Mouse (Mus musculus): ENCODE results near the gene Stom. TPM values are rescaled to one million over a fixed set of nuclear protein-coding genes. Genes with fewer than 3 reads are reported as not detected.

The Stom gene
- polyA plus RNA-seq, 1 experiment from 2014 or later = 62.7 TPM

DNA sequence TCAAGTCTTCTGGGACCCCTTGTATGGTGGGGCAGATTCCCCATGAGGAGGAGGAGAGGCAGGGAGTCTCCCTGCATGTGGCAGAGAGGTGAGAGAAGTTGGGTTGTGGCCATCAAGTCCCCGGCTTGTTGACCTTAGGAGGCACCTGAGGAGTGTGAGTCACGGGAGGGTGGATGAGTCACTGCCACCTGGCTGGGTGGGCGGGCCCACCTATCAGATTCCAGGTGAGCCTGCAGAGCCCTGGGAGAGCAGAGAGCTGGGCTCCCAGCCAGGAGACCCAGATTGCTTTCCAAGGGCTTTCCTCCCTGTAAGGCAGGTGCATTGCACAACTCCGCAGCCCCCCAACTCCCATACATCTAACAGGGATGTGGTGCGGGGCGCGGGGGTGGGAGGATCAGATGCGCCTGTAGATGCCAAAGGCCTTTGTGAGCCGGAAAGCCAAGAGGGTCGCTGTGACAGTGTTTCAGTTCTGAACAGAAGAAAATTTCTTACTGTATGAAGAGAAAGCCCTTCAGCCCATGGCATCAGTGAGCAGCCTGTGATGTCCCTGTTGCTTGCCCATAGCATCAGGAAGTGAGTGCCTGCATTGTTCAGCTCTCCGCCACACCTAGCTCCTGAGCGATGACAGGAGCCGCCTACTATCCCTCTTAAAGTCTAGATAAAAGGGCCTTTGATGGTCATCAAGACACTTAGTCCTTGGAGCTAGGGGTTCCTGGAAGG, 69.5 kb downstream of the Stom start:
- peaks cover 51% of the 10 kb centered on the region for H3K4me1 ChIP-seq (replicated peaks; ENCODE audit: control insufficient read depth, insufficient read depth, low read length)
- H3K36me3 ChIP-seq (ENCODE audit: control insufficient read depth, insufficient read depth, low read length) = no peaks in the 10 kb centered on the region
- H3K4me2 ChIP-seq (ENCODE audit: low read length) = 0 out of 2 replicates have a peak overlapping the region, but pooled peaks have one; percentile 2
- peak; percentile 73 for DNase-seq (ENCODE audit: low spot score)
- WGBS = 73% methylated on average over 13 of the region's 13 CpGs
- peak overlapping the region; percentile 67 for H3K27ac ChIP-seq (ENCODE audit: low read depth)
- H3K4me3 ChIP-seq (ENCODE audit: low read depth, low read length) = no peak overlapping the region
- no peaks in the 10 kb centered on the region for H3K27me3 ChIP-seq (replicated peaks; ENCODE audit: control insufficient read depth, insufficient read depth, low read length)
- no peaks in the 10 kb centered on the region for H3K9me3 ChIP-seq (ENCODE audit: control insufficient read depth, low read length)
- no peak overlapping the region for H3K9ac ChIP-seq (ENCODE audit: low read length)
- ATAC-seq (replicated peaks; ENCODE audit: low FRiP score, low TSS enrichment, low read depth) = peak; percentile 81

DNA sequence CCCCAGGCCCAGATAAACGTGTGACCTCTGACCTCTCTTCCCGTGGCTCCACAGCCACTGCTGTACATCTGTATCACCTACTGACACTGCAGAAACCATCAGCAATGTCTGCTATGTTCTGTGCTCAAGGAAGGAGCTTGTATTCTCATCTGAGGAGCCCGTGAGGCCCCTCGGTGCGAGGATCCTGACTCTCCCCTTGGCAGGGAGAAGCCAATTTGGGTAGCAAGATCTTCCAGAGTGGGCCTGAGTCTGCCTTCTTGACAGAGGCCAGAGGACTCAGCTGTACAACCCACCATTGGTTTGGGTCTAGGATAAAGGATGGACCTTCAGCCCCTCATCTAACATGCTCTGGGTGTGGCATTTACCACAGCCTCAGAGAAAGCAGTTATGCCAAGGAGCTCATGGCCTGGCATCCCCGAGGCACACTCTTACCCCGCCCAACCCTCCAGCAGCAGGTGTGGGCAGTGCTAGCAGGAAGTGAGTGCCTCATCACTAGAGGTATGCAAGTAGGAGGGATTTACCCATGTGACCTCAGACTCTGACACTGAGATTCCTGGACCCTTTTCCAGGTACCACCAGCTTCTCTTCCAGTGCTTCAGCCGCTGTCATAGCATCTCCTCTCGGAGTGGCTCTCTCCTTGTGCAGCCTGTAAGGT, 70.4 kb downstream of the Stom start:
- 0 out of 2 replicates have a peak, but pooled peaks have one; percentile 26 for ATAC-seq (replicated peaks; ENCODE audit: low FRiP score, low TSS enrichment, low read depth)

DNA sequence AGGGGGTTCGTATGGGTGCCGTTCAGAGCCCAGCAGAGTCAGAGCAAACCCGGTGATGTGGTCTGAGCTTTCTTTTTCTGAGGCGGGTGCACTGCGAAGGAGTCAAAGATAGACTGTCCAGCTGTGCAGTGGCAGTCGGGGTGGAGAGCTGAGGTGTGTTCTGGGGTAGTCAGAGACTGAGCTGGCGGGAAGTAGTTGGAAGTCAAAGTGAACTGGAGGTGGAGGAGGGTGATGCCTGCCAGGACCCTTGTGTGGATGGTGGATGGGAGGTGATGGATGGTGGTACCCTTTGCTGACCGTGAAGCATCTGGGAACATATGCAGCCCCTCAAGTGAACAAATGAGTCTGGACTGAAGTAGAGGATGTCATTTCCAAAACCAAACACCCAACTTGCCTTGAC, 71.0 kb downstream of the Stom start:
- H3K4me1 ChIP-seq (replicated peaks; ENCODE audit: control insufficient read depth, insufficient read depth, low read length) = peaks cover 52% of the 10 kb centered on the region
- DNase-seq (ENCODE audit: low spot score) = no peak
- H3K9me3 ChIP-seq (ENCODE audit: control insufficient read depth, low read length) = no peaks in the 10 kb centered on the region
- H3K4me2 ChIP-seq (ENCODE audit: low read length) = no peak overlapping the region
- H3K4me3 ChIP-seq (ENCODE audit: low read depth, low read length) = no peak overlapping the region
- no peak for ATAC-seq (replicated peaks; ENCODE audit: low FRiP score, low TSS enrichment, low read depth)
- H3K9ac ChIP-seq (ENCODE audit: low read length) = no peak overlapping the region
- H3K36me3 ChIP-seq (ENCODE audit: control insufficient read depth, insufficient read depth, low read length) = no peaks in the 10 kb centered on the region
- 69% methylated on average over 8 of the region's 8 CpGs for WGBS
- H3K27ac ChIP-seq (ENCODE audit: low read depth) = no peak overlapping the region
- no peaks in the 10 kb centered on the region for H3K27me3 ChIP-seq (replicated peaks; ENCODE audit: control insufficient read depth, insufficient read depth, low read length)

More for the DNA sequence above, 70.4 kb downstream of the Stom start:
- no peak for DNase-seq (ENCODE audit: low spot score)
- no peaks in the 10 kb centered on the region for H3K9me3 ChIP-seq (ENCODE audit: control insufficient read depth, low read length)
- H3K4me1 ChIP-seq (replicated peaks; ENCODE audit: control insufficient read depth, insufficient read depth, low read length) = peaks cover 52% of the 10 kb centered on the region
- no peak overlapping the region for H3K9ac ChIP-seq (ENCODE audit: low read length)
- H3K27me3 ChIP-seq (replicated peaks; ENCODE audit: control insufficient read depth, insufficient read depth, low read length) = no peaks in the 10 kb centered on the region
- peak overlapping the region; percentile 67; the same call in 1 of the 2 replicates for H3K27ac ChIP-seq (ENCODE audit: low read depth)
- H3K4me2 ChIP-seq (ENCODE audit: low read length) = no peak overlapping the region
- H3K36me3 ChIP-seq (ENCODE audit: control insufficient read depth, insufficient read depth, low read length) = no peaks in the 10 kb centered on the region
- no peak overlapping the region for H3K4me3 ChIP-seq (ENCODE audit: low read depth, low read length)
- WGBS = 69% methylated on average over 9 of the region's 9 CpGs

DNA sequence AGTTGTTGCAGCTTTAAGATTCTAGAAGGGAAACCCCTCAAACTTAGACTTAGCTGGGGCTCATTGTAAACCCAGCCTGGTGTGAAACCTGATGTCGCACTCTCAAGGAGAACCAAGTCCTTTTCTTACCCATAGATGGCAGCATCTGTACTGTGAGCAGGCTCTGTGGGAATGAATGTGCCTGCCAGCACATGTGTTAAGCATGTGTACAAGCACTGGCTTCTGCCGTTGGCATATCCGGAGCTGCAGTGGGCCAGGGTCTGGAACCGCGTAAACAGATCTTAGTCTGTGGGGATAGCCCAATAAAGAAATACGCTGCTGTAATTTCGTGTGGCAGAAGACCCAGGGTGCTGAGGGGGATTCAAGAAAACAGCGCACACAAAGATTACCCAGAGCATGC, 71.5 kb downstream of the Stom start:
- Histone ChIP-seq H3K4me1 (replicated peaks; ENCODE audit: control insufficient read depth, insufficient read depth, low read length) (peaks cover 51% of the 10 kb centered on the region), H3K36me3 (ENCODE audit: control insufficient read depth, insufficient read depth, low read length) (no peaks in the 10 kb centered on the region), H3K4me2 (ENCODE audit: low read length) (no peak overlapping the region), H3K9me3 (ENCODE audit: control insufficient read depth, low read length) (no peaks in the 10 kb centered on the region), H3K27ac (ENCODE audit: low read depth) (0 out of 2 replicates have a peak overlapping the region, but pooled peaks have one; percentile 8), H3K4me3 (ENCODE audit: low read depth, low read length) (no peak overlapping the region), H3K27me3 (replicated peaks; ENCODE audit: control insufficient read depth, insufficient read depth, low read length) (no peaks in the 10 kb centered on the region), H3K9ac (ENCODE audit: low read length) (no peak overlapping the region)
- peak; percentile 68 for DNase-seq (ENCODE audit: low spot score)
- ATAC-seq (replicated peaks; ENCODE audit: low FRiP score, low TSS enrichment, low read depth) = 0 out of 2 replicates have a peak, but pooled peaks have one; percentile 29
- WGBS = 34% methylated on average over 8 of the region's 8 CpGs

DNA sequence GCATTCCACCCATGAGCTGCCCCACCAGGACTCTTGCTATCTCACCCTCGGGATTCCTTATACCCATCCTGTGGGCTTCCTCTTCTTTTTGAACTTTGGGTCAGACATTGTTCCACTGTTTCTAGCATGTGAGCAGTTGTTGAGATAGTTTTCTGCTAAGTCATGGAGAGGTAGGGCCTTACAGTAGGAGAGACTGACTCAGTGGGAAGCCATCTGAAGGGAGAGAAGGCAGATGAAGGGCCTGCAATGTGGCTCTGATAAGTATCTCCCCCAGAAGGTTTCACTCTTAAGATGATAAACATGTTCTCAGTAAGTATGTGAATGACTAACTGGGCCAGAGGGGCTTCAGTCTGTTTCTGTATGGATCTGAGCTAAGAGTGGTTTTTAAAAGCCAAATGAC, 72.7 kb downstream of the Stom start:
- no peak for ATAC-seq (replicated peaks; ENCODE audit: low FRiP score, low TSS enrichment, low read depth)
- Histone ChIP-seq H3K9me3 (ENCODE audit: control insufficient read depth, low read length) (no peaks in the 10 kb centered on the region), H3K27me3 (replicated peaks; ENCODE audit: control insufficient read depth, insufficient read depth, low read length) (no peaks in the 10 kb centered on the region), H3K9ac (ENCODE audit: low read length) (no peak overlapping the region), H3K4me3 (ENCODE audit: low read depth, low read length) (no peak overlapping the region), H3K36me3 (ENCODE audit: control insufficient read depth, insufficient read depth, low read length) (no peaks in the 10 kb centered on the region), H3K27ac (ENCODE audit: low read depth) (no peak overlapping the region), H3K4me1 (replicated peaks; ENCODE audit: control insufficient read depth, insufficient read depth, low read length) (peaks cover 52% of the 10 kb centered on the region), H3K4me2 (ENCODE audit: low read length) (no peak overlapping the region)
- no peak for DNase-seq (ENCODE audit: low spot score)
- WGBS = 87% methylated on average over 1 of the region's 1 CpGs

Other genes with a start within 250 kb of the Stom start
- gene AI182371, start 235.4 kb downstream of the Stom start, polyA plus RNA-seq (2014; fragmentation: Nextera tagmentation; extraction: Ambion mirVana) = 0.18 and 0.24 TPM in 2 replicates
- gene Cntrl, start 227.5 kb downstream of the Stom start, polyA plus RNA-seq (2014; fragmentation: Nextera tagmentation; extraction: Ambion mirVana) = 27.4 and 33.0 TPM in 2 replicates
- 258 and 299 TPM in 2 replicates for gene Rab14, start 135.9 kb downstream of the Stom start, polyA plus RNA-seq (2014; fragmentation: Nextera tagmentation; extraction: Ambion mirVana)
- 190 and 194 TPM in 2 replicates for gene Gsn, start 80.6 kb downstream of the Stom start, polyA plus RNA-seq (2014; fragmentation: Nextera tagmentation; extraction: Ambion mirVana)
- not detected in 2 replicates for gene 4930568D16Rik, start 30.8 kb upstream of the Stom start, polyA plus RNA-seq (2014; fragmentation: Nextera tagmentation; extraction: Ambion mirVana)
- gene 4930402F06Rik, start 60.2 kb upstream of the Stom start, polyA plus RNA-seq (2014; fragmentation: Nextera tagmentation; extraction: Ambion mirVana) = not detected in 2 replicates
- 20.1 and 20.8 TPM in 2 replicates for gene Ggta1, start 126.3 kb upstream of the Stom start, polyA plus RNA-seq (2014; fragmentation: Nextera tagmentation; extraction: Ambion mirVana)
- 43.3 and 47.8 TPM in 2 replicates for gene Dab2ip, start 221.3 kb upstream of the Stom start, polyA plus RNA-seq (2014; fragmentation: Nextera tagmentation; extraction: Ambion mirVana)